Mouse (Mus musculus) thymus, adult 2 months (tissue): ENCODE results near the gene 2310030G06Rik.

Experiments used
- CTCF ChIP-seq: fragments of 200-500 bp; IDR thresholded peaks from 2 replicates; pipeline ENCODE4 v1.5.1; 2012; ENCODE audit warnings: mild to moderate bottlenecking, control low read depth, low read length, moderate library complexity, borderline replicate concordance; ENCODE audit not compliant: control insufficient read depth, poor library complexity, insufficient read depth; ENCODE audit errors: extremely low read depth
- POLR2A ChIP-seq: fragments of 200-500 bp; IDR thresholded peaks from 2 replicates; pipeline ENCODE4 v1.6.1; 2012; ENCODE audit warnings: mild to moderate bottlenecking, low read length, control low read depth, moderate library complexity; ENCODE audit not compliant: control insufficient read depth, poor library complexity, insufficient read depth; ENCODE audit errors: extremely low read depth

- no peak for TF ChIP-seq CTCF
- no peak for TF ChIP-seq POLR2A
Observed at GRCm38 (mm10) chr9:50751323-50751722, 5.0 kb upstream of the 2310030G06Rik start, which contains the start of gene Cryab.
